Mouse (Mus musculus): Measurements from ENCODE around the gene Ebf1. TPM values are rescaled to one million over a fixed set of nuclear protein-coding genes. Genes with fewer than 3 reads are reported as not detected.
A peak's percentile ranks its signal among the peaks of the same experiment; 100 is the strongest.

Ebf1 gene
- polyA plus RNA-seq, 1 experiment from 2014 or later, result 0.41 TPM

DNA sequence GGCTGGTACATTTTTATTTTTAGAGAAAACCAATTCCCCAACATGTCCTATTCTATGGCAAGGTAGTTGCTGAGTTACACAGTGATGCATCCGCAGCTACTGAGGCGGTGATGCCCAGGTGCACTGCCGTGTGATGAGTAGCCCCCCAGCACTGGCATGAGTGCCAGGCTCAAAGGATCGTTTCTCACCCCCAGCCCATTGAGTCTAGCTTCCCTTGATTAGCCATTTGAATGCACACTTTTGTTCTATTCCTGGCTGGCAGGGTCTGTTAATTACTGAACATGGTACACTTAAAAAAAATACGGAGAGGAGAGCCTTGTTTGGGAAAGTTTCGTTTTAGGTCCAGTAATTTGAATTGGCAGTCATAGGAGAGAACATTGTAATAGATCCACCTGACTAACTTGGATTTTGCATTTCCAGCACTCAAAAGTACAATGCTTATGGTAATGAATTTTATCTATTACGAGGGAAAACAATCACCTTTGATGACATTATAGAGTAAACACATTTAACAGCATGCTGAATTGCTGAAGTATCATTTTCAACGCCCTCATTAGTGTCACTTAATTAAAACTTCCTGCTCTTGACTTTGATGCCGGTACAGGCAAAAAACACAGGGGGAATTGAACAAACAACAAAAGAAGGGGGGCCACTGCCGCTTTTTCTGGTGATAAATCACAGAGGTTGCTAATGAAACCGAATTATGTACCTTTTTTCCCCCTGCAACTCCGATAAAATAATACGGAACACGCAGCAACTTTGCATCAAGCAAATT, 167.3 kb downstream of the Ebf1 start:
- no peaks in the 10 kb centered on the region for H3K36me3 ChIP-seq
- H3K4me2 ChIP-seq, result no peak overlapping the region
- H3K4me3 ChIP-seq, result no peak overlapping the region
- peaks cover 10% of the 10 kb centered on the region for H3K4me1 ChIP-seq
- WGBS (ENCODE audit: insufficient replicate concordance), result 72% methylated on average over 14 of the region's 14 CpGs
- no peaks in the 10 kb centered on the region for H3K9me3 ChIP-seq (replicated peaks)
- no peaks in the 10 kb centered on the region for H3K27me3 ChIP-seq (replicated peaks)
- H3K9ac ChIP-seq, result no peak overlapping the region
- no peak overlapping the region for H3K27ac ChIP-seq
- ATAC-seq, result no peak

DNA sequence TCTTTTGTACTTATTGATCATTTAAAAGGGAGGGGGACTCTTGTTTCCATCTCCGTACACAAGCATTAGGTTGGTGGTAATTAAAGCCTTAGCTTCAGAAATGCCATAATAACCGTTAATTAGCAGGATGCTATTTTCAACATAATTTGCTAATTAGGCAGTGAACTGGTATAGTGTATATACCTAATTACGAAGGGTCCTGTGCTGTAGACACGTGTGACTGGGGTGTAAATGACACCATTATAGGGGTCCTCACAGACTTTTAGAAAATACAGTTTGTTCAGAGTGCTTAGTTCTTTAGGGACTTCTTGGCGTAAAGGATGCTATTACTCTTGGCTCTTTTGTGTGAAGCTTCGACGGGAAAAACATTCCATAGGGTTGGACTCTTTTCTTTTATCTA, 167.9 kb downstream of the Ebf1 start:
- 68% methylated on average over 7 of the region's 7 CpGs for WGBS (ENCODE audit: insufficient replicate concordance)

DNA sequence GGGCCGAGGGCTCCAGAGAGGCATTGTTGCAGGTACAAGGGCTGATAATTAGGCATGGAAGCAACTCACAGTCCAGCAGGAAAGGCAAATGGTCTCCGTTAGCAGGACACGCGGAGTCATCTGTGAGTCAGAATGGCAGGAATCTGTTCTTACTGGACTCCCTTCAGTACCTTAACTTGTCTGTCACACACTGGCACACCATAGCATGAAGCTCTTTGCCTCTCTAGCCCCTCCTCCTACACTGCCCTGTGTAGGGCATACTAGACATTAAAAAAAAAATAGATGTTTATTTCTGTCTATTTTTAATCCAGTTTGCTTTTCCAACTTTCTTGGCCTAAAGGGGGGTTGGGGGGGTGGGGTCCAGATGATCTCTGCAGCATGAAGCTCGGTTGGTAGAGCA, 168.4 kb downstream of the Ebf1 start:
- ATAC-seq, result no peak
- no peak overlapping the region for H3K4me2 ChIP-seq
- no peak overlapping the region for H3K4me3 ChIP-seq
- no peak overlapping the region for H3K27ac ChIP-seq
- WGBS (ENCODE audit: insufficient replicate concordance), result 64% methylated on average over 5 of the region's 5 CpGs
- peaks cover 10% of the 10 kb centered on the region for H3K4me1 ChIP-seq
- no peak overlapping the region for H3K9ac ChIP-seq
- H3K9me3 ChIP-seq (replicated peaks), result no peaks in the 10 kb centered on the region
- H3K36me3 ChIP-seq, result no peaks in the 10 kb centered on the region
- H3K27me3 ChIP-seq (replicated peaks), result no peaks in the 10 kb centered on the region

More for the DNA sequence above, 167.9 kb downstream of the Ebf1 start:
- Histone ChIP-seq H3K27ac (no peak overlapping the region), H3K9ac (no peak overlapping the region), H3K9me3 (replicated peaks) (no peaks in the 10 kb centered on the region), H3K27me3 (replicated peaks) (no peaks in the 10 kb centered on the region), H3K4me1 (peaks cover 10% of the 10 kb centered on the region), H3K36me3 (no peaks in the 10 kb centered on the region), H3K4me3 (no peak overlapping the region), H3K4me2 (no peak overlapping the region)
- ATAC-seq, result no peak

DNA sequence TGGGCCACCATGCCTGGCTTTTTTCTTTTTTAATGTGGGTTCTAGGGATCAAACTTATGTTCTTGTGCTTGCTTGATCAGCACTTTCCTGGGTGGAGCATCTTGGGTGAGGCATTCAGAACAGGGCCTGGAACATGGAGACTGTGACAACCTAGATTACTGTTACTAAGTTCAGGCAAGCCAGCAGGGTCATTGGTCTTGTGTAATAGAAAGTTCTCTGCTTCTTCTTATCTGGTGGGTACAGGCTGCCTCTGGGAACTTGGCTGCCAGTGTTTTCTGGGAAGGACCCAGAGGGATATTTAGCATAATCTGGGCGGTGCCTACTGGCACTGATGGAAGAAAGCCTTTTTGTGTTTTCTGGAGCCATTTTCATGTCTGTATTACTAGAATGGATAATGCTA, 170.9 kb downstream of the Ebf1 start:
- Histone ChIP-seq H3K4me3 (no peak overlapping the region), H3K9ac (no peak overlapping the region), H3K27me3 (replicated peaks) (no peaks in the 10 kb centered on the region), H3K27ac (no peak overlapping the region), H3K4me1 (peaks cover 10% of the 10 kb centered on the region), H3K4me2 (no peak overlapping the region), H3K9me3 (replicated peaks) (no peaks in the 10 kb centered on the region), H3K36me3 (no peaks in the 10 kb centered on the region)
- ATAC-seq, result peak; percentile 80
- WGBS (ENCODE audit: insufficient replicate concordance), result 52% methylated on average over 1 of the region's 1 CpGs

DNA sequence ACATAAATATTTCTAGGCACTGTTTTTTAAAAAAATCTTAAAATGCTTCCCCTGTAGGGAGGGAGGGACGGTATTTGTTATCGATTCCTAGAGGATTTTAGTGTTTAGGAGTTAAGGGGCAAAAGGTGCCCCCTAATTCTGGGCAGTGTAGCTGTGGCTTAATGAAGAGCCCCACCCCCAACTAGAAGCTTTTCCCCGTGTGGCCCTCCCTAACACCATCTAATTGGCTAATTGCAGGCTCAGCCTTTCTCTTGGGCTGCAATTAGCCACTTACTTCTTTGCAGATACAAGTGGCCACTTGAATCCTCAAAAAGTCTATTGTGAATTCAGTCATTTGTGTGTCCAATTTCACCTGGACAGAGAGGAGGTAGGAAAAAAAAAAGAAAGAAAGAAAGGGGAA, 175.7 kb downstream of the Ebf1 start:
- no peaks in the 10 kb centered on the region for H3K27me3 ChIP-seq (replicated peaks)
- no peaks in the 10 kb centered on the region for H3K9me3 ChIP-seq (replicated peaks)
- no peak overlapping the region for H3K9ac ChIP-seq
- WGBS (ENCODE audit: insufficient replicate concordance), result 32% methylated on average over 3 of the region's 3 CpGs
- H3K36me3 ChIP-seq, result no peaks in the 10 kb centered on the region
- peaks cover 4% of the 10 kb centered on the region; the same call in 1 of the 2 replicates for H3K4me1 ChIP-seq
- ATAC-seq, result no peak
- no peak overlapping the region for H3K27ac ChIP-seq
- no peak overlapping the region for H3K4me3 ChIP-seq
- H3K4me2 ChIP-seq, result no peak overlapping the region

DNA sequence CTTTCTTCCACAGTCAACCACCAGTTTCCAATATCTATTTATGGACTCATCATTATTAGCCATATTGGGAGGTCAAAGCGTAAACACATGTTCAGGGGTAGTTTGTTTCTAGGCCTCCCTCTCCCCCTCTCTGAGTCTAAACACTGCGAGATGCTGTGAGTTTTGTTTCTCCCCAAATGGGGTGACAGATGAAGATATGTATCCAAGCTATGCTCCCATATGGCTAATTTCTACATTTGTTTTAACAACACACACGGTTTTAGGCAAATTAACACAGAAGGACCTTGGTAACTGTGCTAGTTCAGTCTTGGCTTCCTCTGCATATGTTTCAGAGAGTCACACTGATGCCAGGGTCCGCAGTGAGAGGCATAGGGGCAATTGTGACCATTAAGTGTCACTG, 177.8 kb downstream of the Ebf1 start:
- no peak for ATAC-seq
- no peaks in the 10 kb centered on the region for H3K36me3 ChIP-seq

DNA sequence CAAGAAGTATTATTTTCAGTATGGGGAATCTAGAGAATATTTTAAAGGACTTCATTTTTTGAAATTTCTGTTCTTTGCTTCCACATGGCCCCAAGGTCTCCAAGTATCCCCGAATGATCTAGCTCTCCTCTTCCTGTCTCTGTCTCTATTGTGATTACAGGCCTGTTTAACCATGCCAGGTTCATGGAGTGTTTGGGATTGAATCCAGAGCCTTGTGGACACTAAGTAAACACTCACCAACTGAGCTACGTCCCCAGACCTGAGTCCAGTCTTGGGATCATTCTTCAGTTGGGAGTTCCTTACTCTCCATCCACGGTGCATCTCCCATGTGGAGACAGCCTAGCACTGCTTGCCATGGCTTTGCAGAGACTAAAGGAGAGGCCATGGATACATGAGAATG, 178.7 kb downstream of the Ebf1 start:
- no peak for ATAC-seq
- no peaks in the 10 kb centered on the region for H3K27me3 ChIP-seq (replicated peaks)
- no peaks in the 10 kb centered on the region for H3K9me3 ChIP-seq (replicated peaks)
- no peak overlapping the region for H3K4me2 ChIP-seq
- 65% methylated on average over 3 of the region's 3 CpGs for WGBS (ENCODE audit: insufficient replicate concordance)
- no peak overlapping the region for H3K27ac ChIP-seq
- H3K9ac ChIP-seq, result no peak overlapping the region
- H3K4me3 ChIP-seq, result no peak overlapping the region
- H3K36me3 ChIP-seq, result no peaks in the 10 kb centered on the region
- H3K4me1 ChIP-seq, result no peaks in the 10 kb centered on the region

More for the DNA sequence above, 177.8 kb downstream of the Ebf1 start:
- no peaks in the 10 kb centered on the region for H3K27me3 ChIP-seq (replicated peaks)
- H3K4me2 ChIP-seq, result no peak overlapping the region
- H3K9ac ChIP-seq, result no peak overlapping the region
- H3K4me1 ChIP-seq, result no peaks in the 10 kb centered on the region
- no peak overlapping the region for H3K4me3 ChIP-seq
- H3K9me3 ChIP-seq (replicated peaks), result no peaks in the 10 kb centered on the region
- 72% methylated on average over 4 of the region's 4 CpGs for WGBS (ENCODE audit: insufficient replicate concordance)
- H3K27ac ChIP-seq, result no peak overlapping the region

DNA sequence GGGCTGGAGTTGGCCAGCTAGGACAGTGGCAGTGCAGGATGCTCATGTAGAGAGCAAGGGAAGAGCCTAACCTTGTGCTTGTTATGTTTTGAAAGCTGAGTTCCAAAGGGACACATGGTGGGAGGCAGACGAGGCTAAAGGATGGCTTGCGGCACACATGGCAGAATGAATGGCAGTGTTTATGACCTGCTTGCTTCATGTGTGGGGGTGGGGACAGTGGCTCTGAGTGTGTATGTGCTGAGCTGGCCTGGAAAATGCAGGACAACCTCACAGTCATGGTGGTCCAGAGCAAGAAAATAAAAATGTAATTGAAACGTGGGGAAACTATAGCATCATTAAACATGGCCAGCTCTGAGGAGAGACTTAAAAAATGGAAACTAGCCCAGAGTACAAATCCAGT, 181.2 kb downstream of the Ebf1 start:
- Histone ChIP-seq H3K9me3 (replicated peaks) (no peaks in the 10 kb centered on the region), H3K27me3 (replicated peaks) (no peaks in the 10 kb centered on the region), H3K4me1 (no peaks in the 10 kb centered on the region), H3K36me3 (no peaks in the 10 kb centered on the region), H3K4me3 (no peak overlapping the region), H3K27ac (no peak overlapping the region), H3K4me2 (no peak overlapping the region), H3K9ac (no peak overlapping the region)
- no peak for ATAC-seq
- WGBS (ENCODE audit: insufficient replicate concordance), result 67% methylated on average over 3 of the region's 3 CpGs

DNA sequence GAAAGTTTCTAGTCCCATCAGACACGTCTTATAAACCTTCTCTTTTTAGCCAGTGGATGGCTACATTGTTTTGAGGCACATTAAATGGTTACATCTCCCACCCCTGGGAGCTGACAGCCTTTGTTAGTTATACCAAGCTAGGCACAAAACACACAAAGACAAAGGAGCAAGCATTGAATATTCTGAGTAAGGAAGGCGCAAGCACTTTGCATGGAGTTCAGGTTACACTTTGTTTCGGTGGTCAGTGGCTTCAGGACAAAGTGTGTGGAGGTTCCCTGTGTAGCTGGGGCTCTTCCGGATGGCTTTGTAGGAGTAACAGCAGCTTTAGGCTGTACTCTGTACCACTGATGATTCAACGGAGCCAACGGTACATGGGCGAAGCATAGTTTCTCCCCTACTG, 186.9 kb downstream of the Ebf1 start:
- Histone ChIP-seq H3K4me1 (no peaks in the 10 kb centered on the region), H3K4me3 (no peak overlapping the region), H3K9ac (no peak overlapping the region), H3K27me3 (replicated peaks) (no peaks in the 10 kb centered on the region), H3K36me3 (no peaks in the 10 kb centered on the region), H3K4me2 (no peak overlapping the region), H3K9me3 (replicated peaks) (no peaks in the 10 kb centered on the region), H3K27ac (no peak overlapping the region)
- ATAC-seq, result no peak
- WGBS (ENCODE audit: insufficient replicate concordance), result 67% methylated on average over 7 of the region's 7 CpGs

DNA sequence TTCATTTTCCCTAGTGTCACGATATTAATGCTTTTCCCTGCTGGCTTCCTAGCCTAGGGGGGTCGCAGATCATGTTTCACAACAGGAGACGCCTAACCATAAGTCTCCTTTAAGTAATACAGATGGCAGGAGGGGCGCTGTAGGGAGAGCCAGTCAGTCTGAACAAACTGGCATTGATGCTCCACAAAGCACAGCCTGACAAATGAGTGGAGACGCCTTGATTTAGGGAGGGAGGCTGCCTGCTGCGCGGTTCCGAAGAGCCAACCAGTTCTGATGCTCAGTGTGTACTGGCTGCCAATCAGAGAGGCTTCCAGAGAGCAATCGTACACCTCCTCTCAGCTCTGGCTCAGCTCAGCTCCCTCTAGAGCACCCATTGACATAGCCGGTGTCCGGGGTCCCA, 189.5 kb downstream of the Ebf1 start:
- Histone ChIP-seq H3K27ac (no peak overlapping the region), H3K27me3 (replicated peaks) (no peaks in the 10 kb centered on the region), H3K4me3 (no peak overlapping the region), H3K4me2 (no peak overlapping the region), H3K9ac (no peak overlapping the region), H3K4me1 (no peaks in the 10 kb centered on the region), H3K36me3 (no peaks in the 10 kb centered on the region), H3K9me3 (replicated peaks) (no peaks in the 10 kb centered on the region)
- ATAC-seq, result no peak
- 36% methylated on average over 11 of the region's 11 CpGs for WGBS (ENCODE audit: insufficient replicate concordance)

DNA sequence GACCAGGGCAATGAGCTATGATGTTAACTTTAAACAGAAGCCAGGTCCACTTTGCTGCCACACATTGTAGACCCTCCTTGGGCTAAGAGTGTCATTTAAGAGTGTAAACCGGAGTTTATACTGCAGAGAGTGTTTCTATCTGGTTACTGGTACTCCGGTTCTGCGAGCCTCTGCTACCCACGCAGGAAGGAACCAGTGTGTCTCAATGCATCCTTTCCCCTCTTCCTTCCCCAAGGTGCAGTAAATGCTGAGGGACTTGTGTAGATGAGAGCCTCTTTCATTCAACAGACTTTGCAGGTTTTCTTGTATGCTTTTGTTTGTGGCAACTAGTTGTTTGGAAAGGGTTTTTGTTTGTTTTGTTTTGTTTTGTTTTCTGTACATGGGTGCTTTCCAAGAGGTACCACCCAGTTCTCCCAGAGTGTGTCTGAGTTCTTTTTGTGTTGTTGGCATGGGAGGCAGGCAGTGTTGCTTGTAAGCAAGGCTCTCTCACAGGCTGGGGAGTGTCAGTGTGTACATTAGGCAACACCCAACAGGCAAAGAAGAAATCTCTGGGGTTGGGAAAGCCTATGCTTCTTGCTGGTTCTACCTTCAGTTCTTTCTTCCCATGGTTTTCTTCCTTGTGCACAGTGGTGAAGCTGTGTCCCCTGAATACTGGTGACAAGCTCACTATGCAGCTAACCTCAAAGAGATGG, 191.9 kb downstream of the Ebf1 start:
- H3K27ac ChIP-seq, result no peak overlapping the region
- H3K4me1 ChIP-seq, result no peaks in the 10 kb centered on the region
- 30% methylated on average over 4 of the region's 4 CpGs for WGBS (ENCODE audit: insufficient replicate concordance)

DNA sequence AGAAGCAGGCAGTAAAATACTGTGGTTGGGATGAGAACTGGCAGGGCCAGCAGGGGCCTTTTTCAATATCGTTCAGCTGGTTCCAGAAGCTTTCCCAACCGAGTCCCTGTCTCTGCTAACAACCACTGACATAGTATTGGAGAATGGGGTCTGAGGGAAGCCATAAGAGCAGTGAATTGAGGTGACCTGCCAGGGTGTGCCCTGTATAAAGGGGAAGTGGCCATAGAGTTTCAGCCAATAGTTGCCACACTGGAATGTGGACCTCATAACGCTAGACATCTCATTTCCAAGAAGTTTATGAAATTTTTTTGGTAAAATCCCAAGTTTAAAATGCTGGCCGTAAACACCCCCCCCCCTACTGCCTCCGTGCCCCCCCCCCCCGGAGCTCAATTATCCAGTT, 193.9 kb downstream of the Ebf1 start:
- no peak overlapping the region for H3K27ac ChIP-seq
- H3K36me3 ChIP-seq, result no peaks in the 10 kb centered on the region
- WGBS (ENCODE audit: insufficient replicate concordance), result 66% methylated on average over 6 of the region's 6 CpGs
- no peaks in the 10 kb centered on the region for H3K9me3 ChIP-seq (replicated peaks)
- H3K9ac ChIP-seq, result no peak overlapping the region
- no peaks in the 10 kb centered on the region for H3K4me1 ChIP-seq
- no peaks in the 10 kb centered on the region for H3K27me3 ChIP-seq (replicated peaks)
- no peak overlapping the region for H3K4me3 ChIP-seq
- H3K4me2 ChIP-seq, result no peak overlapping the region
- ATAC-seq, result no peak

More for the DNA sequence above, 191.9 kb downstream of the Ebf1 start:
- Histone ChIP-seq H3K4me2 (no peak overlapping the region), H3K9me3 (replicated peaks) (no peaks in the 10 kb centered on the region), H3K27me3 (replicated peaks) (no peaks in the 10 kb centered on the region), H3K36me3 (no peaks in the 10 kb centered on the region), H3K4me3 (no peak overlapping the region), H3K9ac (no peak overlapping the region)
- ATAC-seq, result no peak

All from liver, embryonic 12.5 days (tissue).